Mouse (Mus musculus) cortical plate, adult 2 months (tissue): ENCODE results near the gene Cacng5.

ENCODE experiments used
- CTCF ChIP-seq: fragments of 200-500 bp; IDR thresholded peaks from 2 replicates; pipeline ENCODE4 v1.5.1; 2011; ENCODE audit warnings: mild to moderate bottlenecking, control low read depth, low read length; ENCODE audit not compliant: insufficient read depth; ENCODE audit errors: extremely low read depth
- POLR2A ChIP-seq: fragments of 200-500 bp; IDR thresholded peaks from 2 replicates; pipeline ENCODE4 v1.6.1; 2011; ENCODE audit warnings: mild to moderate bottlenecking, low read length, control low read depth; ENCODE audit not compliant: insufficient read depth; ENCODE audit errors: extremely low read depth

- TF ChIP-seq CTCF: no peak
- no peak for TF ChIP-seq POLR2A
These were observed 36.6 kb upstream of the Cacng5 start for GRCm38 (mm10) chr11:107951431-107951830.
